Mouse (Mus musculus): ENCODE measurements around the gene Prkacb.
"Not testable (repeated sequence)": the region's sequence is repeated elsewhere in the genome, so short reads cannot be mapped to it uniquely, and the experiment has no call there.

Prkacb gene

DNA sequence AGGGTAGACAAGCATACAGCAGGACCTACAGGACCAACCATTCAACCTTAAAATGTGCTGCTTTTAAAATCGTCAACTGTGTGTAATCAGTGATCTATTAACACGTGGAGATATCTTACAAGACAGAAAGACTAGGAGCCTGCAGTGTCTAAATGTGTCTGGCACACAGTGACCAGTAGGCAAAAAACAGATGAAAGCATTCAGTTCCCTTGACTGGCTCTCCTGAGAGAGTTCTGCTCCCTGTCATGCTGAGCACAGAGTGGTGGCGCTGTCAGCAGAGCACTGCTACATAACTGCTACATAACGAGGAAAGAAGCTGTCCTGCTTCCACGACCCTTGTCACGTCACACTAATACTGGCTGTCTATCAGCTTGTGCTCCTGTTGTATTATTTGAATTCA lies 30.2 kb downstream of the Prkacb start:
- ChIA-PET CTCF (interaction anchor here in 1 of 4 experiments (0.5 kb wide), 1 partner anchor 197 kb away, joined by 3 read pairs; no protein-coding TSS in a partner anchor), POLR2A (no interaction called here)

GRCm38 (mm10) chr3:146781131-146781530 lies 31.7 kb downstream of the Prkacb start:
- CTCF ChIA-PET, result no interaction called here
- POLR2A ChIA-PET, result interaction anchor here in 1 of 4 experiments (0.8 kb wide), 2 partner anchors 14 to 15 kb away, joined by 3 to 4 read pairs; no protein-coding TSS in a partner anchor

GRCm38 (mm10) chr3:146780241-146780640 lies 32.5 kb downstream of the Prkacb start:
- CTCF ChIA-PET, result interaction anchor here in 1 of 4 experiments (0.5 kb wide), 1 partner anchor 123 kb away, joined by 3 read pairs; no protein-coding TSS in a partner anchor
- POLR2A ChIA-PET, result interaction anchor here in 1 of 4 experiments (2.9 kb wide), 1 partner anchor 11 kb away, joined by 6 read pairs; no protein-coding TSS in a partner anchor

GRCm38 (mm10) chr3:146778913-146779312 lies 33.9 kb downstream of the Prkacb start:
- CTCF ChIA-PET, result interaction anchor here in 1 of 4 experiments (1.2 kb wide), 1 partner anchor 9 kb away, joined by 3 read pairs; no protein-coding TSS in a partner anchor

DNA sequence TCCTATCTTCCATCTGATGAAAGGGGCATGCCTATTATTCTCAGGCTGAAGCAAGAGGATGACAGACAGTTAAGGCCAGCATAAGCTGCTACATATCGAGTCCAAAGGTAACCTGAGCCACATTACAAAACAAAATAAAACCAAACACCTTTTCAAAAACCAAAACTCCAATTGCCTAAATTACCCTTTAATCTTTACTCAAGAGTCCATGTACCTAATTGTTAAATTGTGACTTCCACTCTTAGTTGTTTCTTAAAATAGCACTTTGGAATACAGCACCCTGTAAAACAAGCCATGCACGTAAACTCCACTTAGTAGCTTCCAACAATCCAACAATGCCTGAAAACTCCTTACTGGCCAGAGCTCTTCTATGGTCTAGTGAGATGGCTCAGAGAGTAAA lies 34.3 kb downstream of the Prkacb start:
- ChIA-PET CTCF (interaction anchor here in 1 of 4 experiments (0.6 to 1.2 kb wide), 2 partner anchors 8 to 12 kb away, joined by 3 to 4 read pairs; no protein-coding TSS in a partner anchor), POLR2A (interaction anchor here in 2 of 4 experiments (0.6 to 2.9 kb wide), 3 partner anchors 9 to 594 kb away, joined by 3 to 6 read pairs (median 3); no protein-coding TSS in a partner anchor)

More at GRCm38 (mm10) chr3:146778913-146779312, 33.9 kb downstream of the Prkacb start:
- POLR2A ChIA-PET, result interaction anchor here in 2 of 4 experiments (0.8 to 2.9 kb wide), 4 partner anchors 9 to 19 kb away, joined by 3 to 6 read pairs (median 3); no protein-coding TSS in a partner anchor

- ChIA-PET CTCF (no interaction called here), POLR2A (no interaction called here)
These were observed 36.1 kb downstream of the Prkacb start for GRCm38 (mm10) chr3:146776711-146777110.

DNA sequence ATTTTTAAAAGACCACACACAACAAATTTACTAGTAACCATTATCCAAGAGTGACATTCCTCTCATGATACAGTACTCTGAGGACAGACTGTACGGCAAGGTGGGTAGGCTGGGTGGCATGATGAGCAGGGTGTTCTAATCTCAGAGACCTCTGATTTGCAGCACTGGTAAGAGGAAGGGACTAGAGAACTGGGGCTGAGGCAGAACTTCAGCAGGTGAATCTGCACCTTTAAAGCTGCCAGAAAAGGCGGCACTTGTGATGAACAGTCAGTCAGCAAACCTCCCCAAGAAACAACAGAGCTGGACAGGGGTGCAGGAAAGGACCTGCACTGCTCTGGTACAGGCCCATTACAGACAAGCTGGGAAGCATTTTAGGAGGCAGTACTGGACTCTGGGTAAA lies 41.9 kb downstream of the Prkacb start:
- ChIA-PET CTCF (interaction anchor here in 1 of 4 experiments (0.9 kb wide), 1 partner anchor 96 kb away, joined by 4 read pairs; no protein-coding TSS in a partner anchor), POLR2A (interaction anchor here in 1 of 4 experiments (1.3 to 1.8 kb wide), 2 partner anchors 12 to 18 kb away, joined by 6 read pairs; no protein-coding TSS in a partner anchor)

DNA sequence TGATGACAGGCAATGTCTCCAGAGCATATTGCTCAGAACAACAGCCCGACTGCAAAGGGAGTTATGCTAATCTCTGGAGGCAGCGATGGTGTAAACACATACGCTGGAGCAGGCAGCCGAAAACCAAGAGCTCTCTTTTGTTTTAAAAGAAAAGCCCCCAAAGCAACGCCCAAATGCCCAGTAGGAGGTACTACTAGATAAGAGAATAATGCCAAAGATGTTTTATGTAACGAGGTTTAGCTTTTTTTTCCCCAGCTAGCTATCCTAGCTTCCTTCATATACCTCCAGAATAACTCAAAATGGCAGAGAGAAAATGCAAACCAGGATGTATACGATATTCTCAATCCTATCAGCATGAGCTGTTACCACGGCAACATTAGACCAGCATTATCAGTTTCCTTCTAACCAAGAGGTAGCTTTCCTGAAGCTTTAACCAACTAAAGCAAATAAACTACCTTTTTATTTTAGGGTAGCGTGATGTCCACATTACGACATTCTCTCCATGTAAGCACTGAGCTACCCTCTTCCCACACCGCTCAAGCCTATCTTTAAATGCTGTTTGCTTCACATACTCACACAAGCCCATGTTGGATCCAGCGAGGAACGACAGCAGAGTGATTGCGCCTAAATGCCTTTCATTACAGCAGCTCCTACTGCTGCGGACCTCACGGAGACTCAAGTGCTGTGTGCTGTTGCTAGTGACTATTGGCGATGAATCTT lies 42.7 kb downstream of the Prkacb start:
- ChIA-PET CTCF (interaction anchor here in 2 of 4 experiments (0.8 to 1.2 kb wide), 3 partner anchors 8 to 96 kb away, joined by 3 to 4 read pairs (median 3); no protein-coding TSS in a partner anchor), POLR2A (interaction anchor here in 2 of 4 experiments (0.5 to 1.8 kb wide), 10 partner anchors 9 to 162 kb away, joined by 3 to 6 read pairs (median 4); no protein-coding TSS in a partner anchor)

DNA sequence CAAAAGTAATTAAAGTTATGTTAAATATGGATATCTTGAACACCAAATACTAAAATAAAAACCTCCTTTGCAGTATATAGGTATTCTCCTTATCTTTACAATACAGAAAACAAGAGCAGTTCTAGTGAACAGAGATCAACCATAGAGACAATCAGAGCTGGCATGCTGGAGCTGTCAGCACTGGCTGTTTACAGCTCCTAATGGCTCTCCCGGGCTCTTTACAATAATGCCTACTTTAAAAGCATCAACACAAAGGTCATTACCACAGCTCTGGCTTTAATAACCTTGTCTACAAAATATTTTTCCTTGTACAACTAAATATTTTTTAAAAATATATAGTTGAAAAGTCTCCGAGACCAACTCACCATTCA lies 43.2 kb downstream of the Prkacb start:
- ChIA-PET POLR2A (interaction anchor here in 2 of 4 experiments (0.7 to 1.8 kb wide), 9 partner anchors 10 to 161 kb away, joined by 3 to 6 read pairs (median 4); no protein-coding TSS in a partner anchor), CTCF (interaction anchor here in 2 of 4 experiments (0.8 to 1.2 kb wide), 3 partner anchors 9 to 97 kb away, joined by 3 to 4 read pairs (median 3); no protein-coding TSS in a partner anchor)

DNA sequence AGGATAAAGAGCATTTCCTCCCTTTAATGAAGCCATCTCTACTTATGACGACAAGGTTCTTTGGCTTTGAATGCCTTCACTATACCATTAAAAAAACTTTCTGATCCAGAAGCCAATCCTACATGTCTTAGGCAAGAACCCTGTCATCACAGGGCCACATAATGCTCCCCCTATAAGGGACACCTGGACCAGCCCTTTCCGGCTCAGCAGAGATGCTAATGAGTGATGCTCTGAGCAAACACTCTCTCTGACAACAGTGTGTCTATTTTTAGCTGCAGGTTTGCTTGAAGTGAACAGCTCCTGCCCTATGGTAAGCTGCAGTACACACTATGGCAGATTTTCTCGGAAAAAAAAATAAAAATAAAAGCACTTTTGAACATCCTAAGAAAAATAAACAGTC lies 43.9 kb downstream of the Prkacb start:
- ChIA-PET CTCF (no interaction called here), POLR2A (interaction anchor here in 2 of 4 experiments (1.1 to 1.8 kb wide), 7 partner anchors 10 to 269 kb away, joined by 3 to 6 read pairs (median 4); partner anchors contain the start of genes Gng5 (in 1 of the 2) and Spata1 (in 1 of the 2))

DNA sequence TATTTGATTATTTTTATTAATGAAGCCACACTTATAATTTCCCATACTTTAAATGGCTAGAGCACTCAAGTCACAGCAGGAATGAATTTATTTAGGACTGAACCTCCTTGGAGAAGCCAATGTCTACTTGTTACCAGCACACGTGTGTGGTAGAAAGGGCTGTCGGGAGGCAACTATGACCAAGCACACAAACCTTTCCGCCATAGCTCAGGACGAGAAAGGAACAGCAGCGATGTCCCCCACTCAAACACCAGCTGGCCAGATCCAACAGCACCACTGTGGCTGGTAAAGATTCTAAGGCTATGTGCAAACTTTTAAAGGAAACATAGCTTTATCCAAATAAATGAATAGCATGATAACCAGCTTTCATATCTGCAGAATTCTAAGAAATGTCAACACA lies 44.4 kb downstream of the Prkacb start:
- CTCF ChIA-PET, result no interaction called here
- POLR2A ChIA-PET, result interaction anchor here in 1 of 4 experiments (1.4 kb wide), 1 partner anchor 268 kb away, joined by 3 read pairs; the partner anchor contains the start of genes Gng5 and Spata1

GRCm38 (mm10) chr3:146766701-146767181 lies 46.0 kb downstream of the Prkacb start:
- CTCF ChIA-PET, result interaction anchor here in 1 of 4 experiments (1.2 kb wide), 1 partner anchor 27 kb away, joined by 3 read pairs; no protein-coding TSS in a partner anchor
- POLR2A ChIA-PET, result interaction anchor here (0.5 to 1.6 kb wide), 13 partner anchors 8 to 362 kb away, joined by 3 to 6 read pairs (median 3); partner anchors contain the start of gene Rpf1 (in 1 of the 4)

GRCm38 (mm10) chr3:146766071-146766605 lies 46.7 kb downstream of the Prkacb start:
- ChIA-PET CTCF (interaction anchor here in 1 of 4 experiments (1.2 kb wide), 1 partner anchor 27 kb away, joined by 3 read pairs; no protein-coding TSS in a partner anchor), POLR2A (interaction anchor here in 3 of 4 experiments (0.6 to 1.6 kb wide), 5 partner anchors 7 to 244 kb away, joined by 3 to 6 read pairs (median 3); no protein-coding TSS in a partner anchor)

- POLR2A ChIA-PET, result interaction anchor here in 1 of 4 experiments (1.2 kb wide), 1 partner anchor 13 kb away, joined by 3 read pairs; no protein-coding TSS in a partner anchor
- CTCF ChIA-PET, result no interaction called here
These were observed 47.8 kb downstream of the Prkacb start for GRCm38 (mm10) chr3:146764871-146765529.

DNA sequence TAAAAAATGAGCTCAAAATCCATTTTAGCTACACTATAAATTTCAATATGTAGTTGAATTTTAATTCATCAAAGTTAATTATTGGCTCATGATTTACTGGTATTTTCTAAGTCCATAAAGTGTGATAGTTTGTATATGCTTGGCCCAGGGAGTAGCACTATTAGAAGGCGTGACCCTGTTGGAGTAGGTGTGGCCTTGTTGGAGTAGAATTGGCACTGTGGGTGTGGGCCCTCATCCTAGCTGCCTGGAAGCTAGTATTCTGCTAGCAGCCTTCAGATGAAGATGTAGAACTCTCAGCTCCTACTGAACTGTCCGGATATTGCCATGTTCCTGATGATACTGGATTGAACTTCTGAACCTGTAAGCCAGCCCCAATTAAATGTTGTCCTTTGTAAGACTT lies 49.7 kb downstream of the Prkacb start:
- POLR2A ChIA-PET, result interaction anchor here in 1 of 4 experiments (1.4 kb wide), 1 partner anchor 9 kb away, joined by 3 read pairs; no protein-coding TSS in a partner anchor
- CTCF ChIA-PET, result not testable (repeated sequence)

GRCm38 (mm10) chr3:146761276-146761675 lies 51.5 kb downstream of the Prkacb start:
- ChIA-PET POLR2A (no interaction called here), CTCF (no interaction called here)

- POLR2A ChIA-PET, result interaction anchor here in 2 of 4 experiments (0.6 to 1.4 kb wide), 8 partner anchors 9 to 1108 kb away, joined by 3 to 6 read pairs (median 4); partner anchors contain the start of genes Prkacb (in 1 of the 2) and Rpf1 (in 1 of the 2)
- CTCF ChIA-PET, result no interaction called here
These were observed 54.5 kb downstream of the Prkacb start for GRCm38 (mm10) chr3:146757970-146758960.

Data from embryonic stem cell, embryonic (primary cell).